Mouse (Mus musculus): Measurements from ENCODE around the gene Fancm.
"Not testable (repeated sequence)": the region's sequence is repeated elsewhere in the genome, so short reads cannot be mapped to it uniquely, and the experiment has no call there.

The Fancm gene

GRCm38 (mm10) chr12:65118968-65119367, 43.6 kb downstream of the Fancm start:
- no peak for DNase-seq (ENCODE audit: low read depth, low spot score)

GRCm38 (mm10) chr12:65119451-65119850, 44.0 kb downstream of the Fancm start:
- DNase-seq (ENCODE audit: low read depth, low spot score) = no peak

- DNase-seq (ENCODE audit: low read depth, low spot score) = not testable (repeated sequence)
These were observed 60.7 kb downstream of the Fancm start for GRCm38 (mm10) chr12:65136121-65136520.

- DNase-seq (ENCODE audit: low read depth, low spot score) = peak; percentile 88
These were observed 96.9 kb downstream of the Fancm start, which contains the start of gene Mis18bp1 for GRCm38 (mm10) chr12:65172021-65172951. TSS of gene Mis18bp1 (minus strand) at chr12:65172604.

- DNase-seq (ENCODE audit: low read depth, low spot score) = peak; percentile 4
These were observed 97.6 kb downstream of the Fancm start for GRCm38 (mm10) chr12:65172959-65173358.

- DNase-seq (ENCODE audit: low read depth, low spot score) = no peak
These were observed 98.3 kb downstream of the Fancm start for GRCm38 (mm10) chr12:65173736-65174135.
